Mouse (Mus musculus) liver, embryonic 14.5 days (tissue): ENCODE measurements at regions not wholly inside any gene's neighbourhood (a gene's known extent, or its start where the extent isn't known, plus 50 kb on each side); places are given as distances from the start of the nearest gene placed in this dataset.

Experiments used
- ATAC-seq: fragments of 200-750 bp; cut with Nextera tagmentation; 2 replicates; pipeline ENCODE4 v1.8.0; 2017; ENCODE audit warnings: moderate number of reproducible peaks, mild to moderate bottlenecking, moderate library complexity; ENCODE audit not compliant: insufficient read depth
- DNase-seq, 3 experiments: peaks; one replicate each; pipeline ENCODE4 v3.0.0-alpha.2; 2012 to 2013; ENCODE audit warnings: low read depth in 3 of 3, low spot score in 3 of 3
- H3K27ac ChIP-seq: fragments of 300-500 bp; sonication (generic); 2 replicates; pipeline ENCODE4 v1.5.1; 2014; ENCODE audit warnings: moderate library complexity, mild to moderate bottlenecking, control low read depth, inconsistent platforms
- H3K27me3 ChIP-seq: fragments of 300-500 bp; sonication (generic); 2 replicates; pipeline ENCODE4 v1.6.1; 2014; ENCODE audit warnings: mild to moderate bottlenecking, low read length, moderate library complexity; ENCODE audit not compliant: control insufficient read depth, insufficient read depth
- H3K36me3 ChIP-seq: fragments of 300-500 bp; sonication (generic); replicated peaks from 2 replicates; pipeline ENCODE4 v1.6.1; 2014; ENCODE audit warnings: low read depth; ENCODE audit not compliant: control insufficient read depth, insufficient read depth
- H3K4me1 ChIP-seq, 2 experiments: fragments of 200-500 bp in 1 of 2; fragments of 300-500 bp in 1 of 2; sonication (generic) in 1 of 2; replicated peaks; 2 replicates each; pipeline ENCODE4 v1.6.1; 2012 to 2014; ENCODE audit warnings: antibody characterized with exemption in 1 of 2, inconsistent platforms in 1 of 2, low read length in 1 of 2; ENCODE audit not compliant: control insufficient read depth in 2 of 2, insufficient read depth in 2 of 2
- H3K4me2 ChIP-seq: fragments of 300-500 bp; sonication (generic); 2 replicates; pipeline ENCODE4 v1.6.1; 2014; ENCODE audit warnings: low read depth, mild to moderate bottlenecking, control low read depth, moderate library complexity
- H3K4me3 ChIP-seq, 2 experiments: fragments of 200-500 bp in 1 of 2; fragments of 300-500 bp in 1 of 2; sonication (generic) in 1 of 2; 2 replicates each; pipeline ENCODE4 v1.5.1; 2012 to 2014; ENCODE audit warnings: low read depth in 2 of 2, low read length in 2 of 2, mild to moderate bottlenecking in 2 of 2, control low read depth in 1 of 2, inconsistent platforms in 1 of 2, moderate library complexity in 1 of 2; ENCODE audit not compliant: insufficient read depth in 1 of 2
- H3K9ac ChIP-seq: fragments of 300-500 bp; sonication (generic); replicated peaks from 2 replicates; pipeline ENCODE4 v1.6.1; 2014; ENCODE audit warnings: mild to moderate bottlenecking, control low read depth, moderate library complexity
- H3K9me3 ChIP-seq: fragments of 300-500 bp; sonication (generic); 2 replicates; pipeline ENCODE4 v1.6.1; 2016; ENCODE audit warnings: low read length, mixed read lengths; ENCODE audit not compliant: control insufficient read depth
- CTCF ChIP-seq: IDR thresholded peaks from 2 replicates; pipeline ENCODE4 v1.5.1; 2016; ENCODE audit warnings: antibody characterized with exemption, low read depth, control low read depth
- EP300 ChIP-seq: IDR thresholded peaks from 2 replicates; pipeline ENCODE4 v1.6.1; 2016; ENCODE audit warnings: antibody characterized with exemption, low read depth
- WGBS: fragments of 180-500 bp; shearing (Covaris S2); extraction: QIAGEN DNeasy Blood & Tissue Kit; methylation state at CpG from one replicate; pipeline ENCODE4 v1.1.7; 2014; ENCODE audit not compliant: insufficient replicate concordance; 5-methylcytosine and 5-hydroxymethylcytosine counted together

GRCm38 (mm10) chr12:109714061-109714460 is 113.9 kb upstream of the Rtl1 start:
- Histone ChIP-seq H3K4me1 (no peaks in the 10 kb centered on the region), H3K36me3 (no peaks in the 10 kb centered on the region), H3K4me3 (no peak overlapping the region), H3K4me2 (no peak overlapping the region), H3K27ac (no peak overlapping the region), H3K9ac (no peak overlapping the region), H3K9me3 (no peaks in the 10 kb centered on the region), H3K27me3 (no peaks in the 10 kb centered on the region)
- no peak for DNase-seq
- ATAC-seq = no peak
- 72% methylated on average over 5 of the region's 5 CpGs for WGBS
- TF ChIP-seq CTCF (no peak), EP300 (no peak)

GRCm38 (mm10) chr12:109716991-109717390 is 116.9 kb upstream of the Rtl1 start:
- H3K9me3 ChIP-seq = no peaks in the 10 kb centered on the region
- ATAC-seq = no peak

GRCm38 (mm10) chr12:109718036-109718435 is 117.9 kb upstream of the Rtl1 start:
- no peak for DNase-seq
- Histone ChIP-seq H3K9ac (no peak overlapping the region), H3K4me1 (no peaks in the 10 kb centered on the region), H3K4me3 (no peak overlapping the region), H3K27me3 (no peaks in the 10 kb centered on the region), H3K4me2 (no peak overlapping the region), H3K36me3 (no peaks in the 10 kb centered on the region), H3K27ac (no peak overlapping the region), H3K9me3 (no peaks in the 10 kb centered on the region)
- TF ChIP-seq CTCF (no peak), EP300 (no peak)
- 79% methylated on average over 9 of the region's 9 CpGs for WGBS
- no peak for ATAC-seq

More at GRCm38 (mm10) chr12:109716991-109717390, 116.9 kb upstream of the Rtl1 start:
- no peaks in the 10 kb centered on the region for H3K27me3 ChIP-seq
- H3K4me1 ChIP-seq = no peaks in the 10 kb centered on the region
- TF ChIP-seq EP300 (no peak), CTCF (no peak)
- 71% methylated on average over 20 of the region's 20 CpGs for WGBS
- H3K4me3 ChIP-seq = no peak overlapping the region
- H3K9ac ChIP-seq = no peak overlapping the region
- no peak overlapping the region for H3K4me2 ChIP-seq
- no peak for DNase-seq
- H3K36me3 ChIP-seq = no peaks in the 10 kb centered on the region
- H3K27ac ChIP-seq = no peak overlapping the region

GRCm38 (mm10) chr12:109738201-109738600 is 138.1 kb upstream of the Rtl1 start:
- Histone ChIP-seq H3K27ac (no peak overlapping the region), H3K27me3 (no peaks in the 10 kb centered on the region), H3K4me3 (no peak overlapping the region), H3K9me3 (no peaks in the 10 kb centered on the region), H3K36me3 (no peaks in the 10 kb centered on the region), H3K4me1 (no peaks in the 10 kb centered on the region), H3K9ac (no peak overlapping the region), H3K4me2 (no peak overlapping the region)
- no peak for ATAC-seq
- no peak for DNase-seq
- WGBS = 73% methylated on average over 10 of the region's 10 CpGs
- no peak for TF ChIP-seq EP300
- TF ChIP-seq CTCF = no peak

- ATAC-seq = no peak
- Histone ChIP-seq H3K4me2 (no peak overlapping the region), H3K36me3 (no peaks in the 10 kb centered on the region), H3K4me1 (no peaks in the 10 kb centered on the region), H3K9ac (no peak overlapping the region), H3K4me3 (no peak overlapping the region), H3K27ac (no peak overlapping the region), H3K27me3 (no peaks in the 10 kb centered on the region), H3K9me3 (no peaks in the 10 kb centered on the region)
- no peak for DNase-seq
- 73% methylated on average over 6 of the region's 6 CpGs for WGBS
- no peak for TF ChIP-seq CTCF
- TF ChIP-seq EP300 = no peak
Measured at GRCm38 (mm10) chr12:109738911-109739310, 138.8 kb upstream of the Rtl1 start.
